Mouse (Mus musculus) neural tube, embryonic 13.5 days (tissue): Measurements from ENCODE around the gene Ap5z1. TPM values are rescaled to one million over a fixed set of nuclear protein-coding genes. Genes with fewer than 3 reads are reported as not detected.
A peak's percentile ranks its signal among the peaks of the same experiment; 100 is the strongest.

ENCODE experiments used
- ATAC-seq: fragments of 200-750 bp; cut with Nextera tagmentation; 2 replicates; pipeline ENCODE4 v1.8.0; 2017; ENCODE audit warnings: low read depth, mild to moderate bottlenecking, moderate TSS enrichment, moderate library complexity
- H3K27ac ChIP-seq: fragments of 300-500 bp; sonication (generic); replicated peaks from 2 replicates; pipeline ENCODE4 v1.5.1; 2015; ENCODE audit warnings: moderate library complexity, mild to moderate bottlenecking, inconsistent platforms
- H3K27me3 ChIP-seq: fragments of 300-500 bp; sonication (generic); 2 replicates; pipeline ENCODE4 v1.6.1; 2015; ENCODE audit warnings: mild to moderate bottlenecking, inconsistent platforms
- H3K36me3 ChIP-seq: fragments of 300-500 bp; sonication (generic); 2 replicates; pipeline ENCODE4 v1.6.1; 2015; ENCODE audit warnings: mild to moderate bottlenecking, inconsistent platforms
- H3K4me1 ChIP-seq: fragments of 300-500 bp; sonication (generic); replicated peaks from 2 replicates; pipeline ENCODE4 v1.6.1; 2015; ENCODE audit warnings: inconsistent platforms
- H3K4me2 ChIP-seq: fragments of 300-500 bp; sonication (generic); 2 replicates; pipeline ENCODE4 v1.6.1; 2015; ENCODE audit warnings: inconsistent platforms, mild to moderate bottlenecking, moderate library complexity
- H3K4me3 ChIP-seq: fragments of 300-500 bp; sonication (generic); 2 replicates; pipeline ENCODE4 v1.5.1; 2015; ENCODE audit warnings: mild to moderate bottlenecking, inconsistent platforms
- H3K9ac ChIP-seq: fragments of 300-500 bp; sonication (generic); 2 replicates; pipeline ENCODE4 v1.6.1; 2015; ENCODE audit warnings: moderate library complexity, mild to moderate bottlenecking, inconsistent platforms
- H3K9me3 ChIP-seq: fragments of 300-500 bp; sonication (generic); 2 replicates; pipeline ENCODE4 v1.6.1; 2016; ENCODE audit warnings: inconsistent platforms
- WGBS: fragments of 180-500 bp; shearing (Covaris S2); methylation state at CpG from one replicate; pipeline ENCODE4 v1.1.7; 2015; 5-methylcytosine and 5-hydroxymethylcytosine counted together
- polyA plus RNA-seq: library from polyadenylated mRNA; unstranded; fragments of >200 nt; fragmentation: Nextera tagmentation; extraction: Ambion mirVana; gene quantifications from 2 replicates; pipeline ENCODE4 v1.2.1, GENCODE M21; 2015

The Ap5z1 gene
- polyA plus RNA-seq, 1 experiment from 2014 or later: 14.1 TPM

- peaks cover 52% of the 10 kb centered on the region for H3K4me1 ChIP-seq
- H3K9ac ChIP-seq: 0 out of 2 replicates have a peak overlapping the region, but pooled peaks have one; percentile 22
- H3K9me3 ChIP-seq: no peaks in the 10 kb centered on the region
- peaks cover 10% of the 10 kb centered on the region for H3K36me3 ChIP-seq
- 0 out of 2 replicates have a peak, but pooled peaks have one; percentile 21 for ATAC-seq
- peak overlapping the region; percentile 59 for H3K27ac ChIP-seq
- 78% methylated on average over 13 of the region's 13 CpGs for WGBS
- H3K4me2 ChIP-seq: no peak overlapping the region
- H3K4me3 ChIP-seq: no peak overlapping the region
- no peaks in the 10 kb centered on the region for H3K27me3 ChIP-seq
These were observed 39.0 kb upstream of the Ap5z1 start for GRCm38 (mm10) chr5:142424627-142425349.

DNA sequence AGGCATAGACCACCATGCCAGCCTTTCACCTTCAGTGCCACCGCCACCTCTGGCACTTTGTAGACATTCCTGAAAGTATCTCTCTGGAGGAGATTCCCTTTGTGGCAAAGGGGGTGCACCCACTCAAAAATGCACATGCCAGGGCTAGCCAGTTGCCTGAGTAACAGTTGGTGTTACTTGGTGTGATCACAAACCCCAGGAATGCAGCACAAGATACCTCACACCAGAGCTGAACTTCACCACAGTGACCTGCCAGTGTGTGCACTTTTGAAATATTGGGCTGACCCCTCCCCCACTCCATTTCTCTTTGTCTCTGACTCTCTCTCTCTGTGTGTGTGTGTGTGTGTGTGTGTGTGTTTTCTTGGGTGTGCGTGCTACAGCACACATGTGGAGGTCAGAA is 37.3 kb upstream of the Ap5z1 start:
- no peak overlapping the region for H3K4me3 ChIP-seq
- no peaks in the 10 kb centered on the region for H3K9me3 ChIP-seq
- no peak overlapping the region for H3K4me2 ChIP-seq
- H3K27me3 ChIP-seq: no peaks in the 10 kb centered on the region
- ATAC-seq: no peak
- H3K9ac ChIP-seq: no peak overlapping the region
- no peak overlapping the region for H3K27ac ChIP-seq
- peaks cover 69% of the 10 kb centered on the region for H3K4me1 ChIP-seq
- 80% methylated on average over 2 of the region's 2 CpGs for WGBS
- H3K36me3 ChIP-seq: no peaks in the 10 kb centered on the region; the same call in 1 of the 2 replicates

GRCm38 (mm10) chr5:142427876-142428275 is 35.9 kb upstream of the Ap5z1 start:
- no peak overlapping the region for H3K4me3 ChIP-seq
- no peak for ATAC-seq
- H3K4me2 ChIP-seq: no peak overlapping the region
- peaks cover 73% of the 10 kb centered on the region for H3K4me1 ChIP-seq
- no peak overlapping the region for H3K27ac ChIP-seq
- no peaks in the 10 kb centered on the region; the same call in 1 of the 2 replicates for H3K36me3 ChIP-seq
- H3K9me3 ChIP-seq: no peaks in the 10 kb centered on the region
- no peaks in the 10 kb centered on the region for H3K27me3 ChIP-seq
- H3K9ac ChIP-seq: no peak overlapping the region
- 38% methylated on average over 10 of the region's 10 CpGs for whole genome bisulfite sequencing

DNA sequence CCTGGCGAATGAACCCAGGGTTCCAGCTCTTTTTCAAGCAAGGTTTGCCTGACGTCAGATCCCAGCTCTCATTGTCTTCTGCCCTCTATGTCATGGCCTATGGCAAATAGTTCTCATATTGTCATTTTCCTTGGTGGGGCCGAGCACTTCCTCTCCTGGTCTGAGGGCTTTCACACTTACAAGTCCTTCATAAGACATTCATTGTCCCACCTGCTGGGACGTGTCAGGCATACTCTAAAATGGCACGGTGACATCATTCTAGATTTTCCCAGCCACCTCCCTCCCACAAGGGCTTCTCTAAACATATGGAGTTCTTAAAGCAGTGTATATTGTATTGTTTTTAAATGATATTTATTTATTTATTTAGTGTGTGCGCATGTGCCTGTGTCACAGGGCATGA is 35.1 kb upstream of the Ap5z1 start:
- H3K36me3 ChIP-seq: no peaks in the 10 kb centered on the region; the same call in 1 of the 2 replicates
- no peak overlapping the region for H3K27ac ChIP-seq
- H3K4me1 ChIP-seq: peaks cover 73% of the 10 kb centered on the region
- no peak overlapping the region for H3K9ac ChIP-seq
- H3K4me3 ChIP-seq: no peak overlapping the region
- 68% methylated on average over 6 of the region's 6 CpGs for WGBS
- no peaks in the 10 kb centered on the region for H3K27me3 ChIP-seq
- no peak overlapping the region for H3K4me2 ChIP-seq
- H3K9me3 ChIP-seq: no peaks in the 10 kb centered on the region
- no peak for ATAC-seq

GRCm38 (mm10) chr5:142431029-142431428 is 32.7 kb upstream of the Ap5z1 start:
- H3K9ac ChIP-seq: no peak overlapping the region
- 58% methylated on average over 12 of the region's 12 CpGs for WGBS
- H3K4me1 ChIP-seq: peaks cover 61% of the 10 kb centered on the region
- no peak for ATAC-seq
- H3K36me3 ChIP-seq: peaks cover 13% of the 10 kb centered on the region
- no peaks in the 10 kb centered on the region for H3K9me3 ChIP-seq
- no peaks in the 10 kb centered on the region for H3K27me3 ChIP-seq
- H3K4me3 ChIP-seq: no peak overlapping the region
- H3K27ac ChIP-seq: no peak overlapping the region
- no peak overlapping the region for H3K4me2 ChIP-seq

DNA sequence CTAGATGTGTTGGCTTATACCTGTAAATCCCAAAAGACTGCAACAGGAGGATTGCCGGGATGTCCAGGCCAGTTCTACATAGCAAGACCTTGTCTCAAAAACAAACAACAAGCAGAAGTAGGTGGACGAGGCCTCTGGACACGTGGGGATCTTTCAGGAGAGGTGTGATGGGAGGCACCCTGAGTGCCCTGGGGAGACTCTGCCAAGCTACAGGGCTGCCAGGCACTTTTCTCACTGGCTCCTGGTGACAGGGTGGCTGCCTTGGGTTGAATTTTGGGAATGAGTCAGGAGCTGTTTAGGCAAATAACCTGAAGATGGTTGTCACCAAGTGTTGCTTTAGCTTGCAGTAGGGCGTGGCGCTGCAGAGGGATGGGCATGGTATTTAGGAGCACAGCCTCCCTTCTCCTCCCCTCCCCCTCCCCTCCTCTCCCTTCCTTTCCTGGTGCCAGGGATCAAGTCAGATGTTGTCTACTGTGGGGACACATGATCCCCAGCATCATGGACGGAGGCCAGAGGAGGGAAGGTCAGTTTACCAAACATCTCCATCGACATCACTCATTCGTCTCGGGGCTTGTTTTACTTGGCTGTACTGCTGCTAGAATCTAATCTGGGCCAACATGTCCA is 31.8 kb upstream of the Ap5z1 start:
- Histone ChIP-seq H3K4me1 (peaks cover 56% of the 10 kb centered on the region), H3K9me3 (no peaks in the 10 kb centered on the region), H3K27me3 (no peaks in the 10 kb centered on the region), H3K4me3 (no peak overlapping the region), H3K36me3 (peaks cover 21% of the 10 kb centered on the region), H3K4me2 (no peak overlapping the region), H3K9ac (no peak overlapping the region; the same call in 1 of the 2 replicates), H3K27ac (no peak overlapping the region)
- no peak for ATAC-seq
- 81% methylated on average over 9 of the region's 9 CpGs for WGBS

DNA sequence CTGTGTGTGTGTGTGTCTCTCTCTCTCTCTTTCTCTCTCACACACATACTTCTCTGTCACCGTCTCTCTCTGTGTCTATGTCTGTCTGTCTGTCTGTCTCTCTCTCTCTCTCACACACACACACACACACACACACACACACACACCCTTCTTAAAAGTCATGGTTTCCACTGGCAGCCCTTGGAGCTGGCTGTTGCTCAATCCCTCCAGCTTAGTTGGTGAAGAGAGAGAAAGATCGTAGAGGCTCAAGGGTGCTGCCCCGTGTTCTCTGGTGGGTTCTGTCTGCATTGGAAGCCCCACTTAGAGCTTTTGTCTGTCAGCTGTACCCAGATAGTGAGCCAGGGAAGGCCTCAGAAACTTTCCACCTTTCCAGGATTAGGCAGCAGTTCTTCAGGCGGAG is 31.0 kb upstream of the Ap5z1 start:
- Histone ChIP-seq H3K4me2 (no peak overlapping the region), H3K9me3 (no peaks in the 10 kb centered on the region), H3K9ac (no peak overlapping the region), H3K4me3 (no peak overlapping the region), H3K4me1 (peaks cover 52% of the 10 kb centered on the region), H3K27ac (no peak overlapping the region), H3K36me3 (peaks cover 22% of the 10 kb centered on the region), H3K27me3 (no peaks in the 10 kb centered on the region)
- 93% methylated on average over 4 of the region's 4 CpGs for WGBS
- ATAC-seq: no peak

- no peak overlapping the region for H3K27ac ChIP-seq
- H3K27me3 ChIP-seq: no peaks in the 10 kb centered on the region
- WGBS: 72% methylated on average over 5 of the region's 5 CpGs
- ATAC-seq: no peak
- no peak overlapping the region for H3K9ac ChIP-seq
- H3K36me3 ChIP-seq: peaks cover 30% of the 10 kb centered on the region
- H3K4me3 ChIP-seq: no peak overlapping the region
- H3K9me3 ChIP-seq: no peaks in the 10 kb centered on the region
- H3K4me1 ChIP-seq: peaks cover 51% of the 10 kb centered on the region
- no peak overlapping the region for H3K4me2 ChIP-seq
These were observed 29.7 kb upstream of the Ap5z1 start for GRCm38 (mm10) chr5:142434052-142434451.

DNA sequence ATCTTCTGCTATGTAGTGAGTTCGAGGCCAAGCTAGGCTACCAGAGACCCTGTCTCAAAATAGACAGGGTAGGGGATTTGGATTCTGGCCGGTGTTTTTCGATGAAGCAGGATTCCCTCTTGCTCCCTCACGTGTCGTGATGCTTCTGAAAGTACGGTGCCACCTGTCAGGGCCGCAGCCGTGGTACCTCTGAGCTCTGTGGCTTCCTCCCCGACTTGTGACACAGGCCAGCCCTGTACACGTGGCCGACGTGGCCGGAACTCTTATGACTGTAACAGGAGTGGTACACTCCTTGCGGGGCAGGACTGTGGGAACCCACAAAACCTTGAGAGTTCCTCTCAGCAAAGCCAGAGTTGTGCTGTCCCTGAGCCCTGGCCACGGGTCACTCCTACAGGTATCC is 28.0 kb upstream of the Ap5z1 start:
- H3K9ac ChIP-seq: no peak overlapping the region
- peaks cover 59% of the 10 kb centered on the region for H3K4me1 ChIP-seq
- WGBS: 97% methylated on average over 15 of the region's 15 CpGs
- ATAC-seq: no peak
- H3K9me3 ChIP-seq: no peaks in the 10 kb centered on the region
- no peak overlapping the region for H3K4me3 ChIP-seq
- no peak overlapping the region for H3K27ac ChIP-seq
- no peaks in the 10 kb centered on the region for H3K27me3 ChIP-seq
- H3K36me3 ChIP-seq: peaks cover 30% of the 10 kb centered on the region
- no peak overlapping the region for H3K4me2 ChIP-seq

DNA sequence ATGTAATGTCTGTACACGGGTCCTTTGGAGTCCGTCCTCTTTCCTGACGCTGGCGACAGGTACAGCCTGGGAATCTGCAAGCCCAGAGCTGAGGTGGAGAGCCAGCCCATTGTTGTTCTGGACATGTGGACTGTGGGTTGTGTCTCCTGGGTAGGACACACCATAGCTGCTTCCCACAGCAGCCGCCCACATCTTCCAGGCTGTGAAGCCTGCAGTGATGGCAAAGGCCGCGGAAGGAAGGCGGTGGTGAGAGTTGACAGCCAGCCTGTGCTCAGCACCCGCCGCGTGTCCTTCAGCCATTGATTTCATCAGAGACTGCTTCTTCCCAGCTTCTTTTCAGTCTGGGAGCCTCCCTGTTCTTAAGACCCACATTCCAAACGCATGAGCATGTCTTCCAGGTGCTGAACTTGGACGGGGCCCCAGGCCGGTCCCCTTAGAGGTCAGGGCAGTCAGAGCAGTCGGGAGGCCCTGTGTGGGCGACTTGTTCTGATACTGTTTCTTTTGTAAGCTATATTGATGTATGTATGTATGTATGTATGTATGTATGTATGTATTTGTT is 25.3 kb upstream of the Ap5z1 start:
- no peaks in the 10 kb centered on the region for H3K9me3 ChIP-seq
- H3K4me1 ChIP-seq: peaks cover 59% of the 10 kb centered on the region
- H3K4me2 ChIP-seq: no peak overlapping the region
- whole genome bisulfite sequencing: 89% methylated on average over 16 of the region's 16 CpGs
- ATAC-seq: no peak
- no peak overlapping the region for H3K27ac ChIP-seq
- no peak overlapping the region for H3K4me3 ChIP-seq
- H3K36me3 ChIP-seq: peaks cover 30% of the 10 kb centered on the region
- no peak overlapping the region for H3K9ac ChIP-seq
- H3K27me3 ChIP-seq: no peaks in the 10 kb centered on the region

DNA sequence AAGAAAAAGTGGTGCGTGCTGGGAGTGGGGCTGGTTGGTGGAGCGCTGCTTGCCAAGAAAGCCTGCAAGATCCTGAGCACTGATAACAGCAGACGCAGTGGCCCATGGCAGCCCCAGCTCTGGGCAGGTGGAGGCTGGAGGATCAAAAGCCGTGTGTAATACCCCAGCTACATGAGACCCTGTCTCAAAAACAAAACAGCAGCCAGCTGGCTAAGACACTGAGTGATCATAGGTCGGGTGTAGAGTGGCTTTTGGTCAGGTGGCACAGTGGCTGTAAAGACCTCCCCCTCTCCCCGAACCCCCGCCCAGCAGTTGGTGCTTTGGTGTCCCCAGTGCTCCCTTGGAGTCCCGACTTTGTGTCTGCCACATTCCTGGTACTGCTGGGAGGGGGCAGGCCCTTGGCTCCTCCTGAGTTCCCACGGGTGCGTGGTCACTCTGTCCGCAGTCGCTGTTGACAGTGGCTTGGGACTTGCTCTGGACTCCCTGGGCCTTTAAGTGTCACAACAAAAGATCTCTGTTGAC is 23.8 kb upstream of the Ap5z1 start:
- no peaks in the 10 kb centered on the region for H3K9me3 ChIP-seq
- peak; percentile 68 for ATAC-seq
- H3K36me3 ChIP-seq: peaks cover 28% of the 10 kb centered on the region
- WGBS: 3% methylated on average over 12 of the region's 12 CpGs
- peaks cover 64% of the 10 kb centered on the region for H3K4me1 ChIP-seq
- no peaks in the 10 kb centered on the region for H3K27me3 ChIP-seq
- peak overlapping the region; percentile 27 for H3K9ac ChIP-seq
- peak overlapping the region; percentile 49 for H3K4me2 ChIP-seq
- H3K4me3 ChIP-seq: peak overlapping the region; percentile 20
- H3K27ac ChIP-seq: peak overlapping the region; percentile 87

- Histone ChIP-seq H3K9me3 (no peaks in the 10 kb centered on the region), H3K27me3 (no peaks in the 10 kb centered on the region), H3K4me1 (peaks cover 70% of the 10 kb centered on the region), H3K4me3 (peak overlapping the region; percentile 20), H3K36me3 (peaks cover 21% of the 10 kb centered on the region), H3K4me2 (peak overlapping the region; percentile 49), H3K9ac (peak overlapping the region; percentile 27), H3K27ac (peak overlapping the region; percentile 87)
- peak; percentile 90 for ATAC-seq
- WGBS: under 1% methylated on average over 18 of the region's 19 CpGs
These were observed 23.1 kb upstream of the Ap5z1 start for GRCm38 (mm10) chr5:142440451-142441147.
